Mouse (Mus musculus) limb, embryonic 13.5 days (tissue): ENCODE measurements around the gene Ugdh. TPM values are rescaled to one million over a fixed set of nuclear protein-coding genes. Genes with fewer than 3 reads are reported as not detected.

Experiments
- ATAC-seq: fragments of 200-750 bp; cut with Nextera tagmentation; 2 replicates; pipeline ENCODE4 v1.8.0; 2017; ENCODE audit warnings: low read depth, moderate number of reproducible peaks, moderate TSS enrichment; ENCODE audit not compliant: low FRiP score
- H3K27ac ChIP-seq: fragments of 300-500 bp; sonication (generic); 2 replicates; pipeline ENCODE4 v1.5.1; 2015; ENCODE audit warnings: inconsistent platforms, mild to moderate bottlenecking, moderate library complexity
- H3K27me3 ChIP-seq: fragments of 300-500 bp; sonication (generic); 2 replicates; pipeline ENCODE4 v1.6.1; 2015; ENCODE audit warnings: mild to moderate bottlenecking, inconsistent platforms
- H3K36me3 ChIP-seq: fragments of 300-500 bp; sonication (generic); 2 replicates; pipeline ENCODE4 v1.6.1; 2015; ENCODE audit warnings: inconsistent platforms, mild to moderate bottlenecking, moderate library complexity
- H3K4me1 ChIP-seq: fragments of 300-500 bp; sonication (generic); 2 replicates; pipeline ENCODE4 v1.6.1; 2015; ENCODE audit warnings: inconsistent platforms
- H3K4me2 ChIP-seq: fragments of 300-500 bp; sonication (generic); replicated peaks from 2 replicates; pipeline ENCODE4 v1.6.1; 2015; ENCODE audit warnings: inconsistent platforms, mild to moderate bottlenecking, moderate library complexity
- H3K4me3 ChIP-seq: fragments of 300-500 bp; sonication (generic); 2 replicates; pipeline ENCODE4 v1.5.1; 2015; ENCODE audit warnings: moderate library complexity, mild to moderate bottlenecking, inconsistent platforms
- H3K9ac ChIP-seq: fragments of 300-500 bp; sonication (generic); 2 replicates; pipeline ENCODE4 v1.6.1; 2015; ENCODE audit warnings: mild to moderate bottlenecking, inconsistent platforms
- H3K9me3 ChIP-seq: fragments of 300-500 bp; sonication (generic); 2 replicates; pipeline ENCODE4 v1.6.1; 2016; ENCODE audit warnings: inconsistent platforms
- WGBS: fragments of 180-500 bp; shearing (Covaris S2); methylation state at CpG from one replicate; pipeline ENCODE4 v1.1.7; 2015; 5-methylcytosine and 5-hydroxymethylcytosine counted together
- polyA plus RNA-seq: library from polyadenylated mRNA; unstranded; fragments of >200 nt; fragmentation: Nextera tagmentation; extraction: Ambion mirVana; gene quantifications from 2 replicates; pipeline ENCODE4 v1.2.1, GENCODE M21; 2015

Ugdh gene
- polyA plus RNA-seq, 1 experiment from 2014 or later: 161 TPM

GRCm38 (mm10) chr5:65385704-65386103 lies 50.0 kb downstream of the Ugdh start:
- H3K4me3 ChIP-seq: no peak overlapping the region
- H3K27ac ChIP-seq: no peak overlapping the region
- H3K9me3 ChIP-seq: no peaks in the 10 kb centered on the region
- peaks cover 19% of the 10 kb centered on the region for H3K4me1 ChIP-seq
- H3K9ac ChIP-seq: no peak overlapping the region
- H3K36me3 ChIP-seq: peaks cover 37% of the 10 kb centered on the region
- no peak overlapping the region for H3K4me2 ChIP-seq
- no peaks in the 10 kb centered on the region for H3K27me3 ChIP-seq
- ATAC-seq: no peak
- WGBS: 70% methylated on average over 2 of the region's 2 CpGs

DNA sequence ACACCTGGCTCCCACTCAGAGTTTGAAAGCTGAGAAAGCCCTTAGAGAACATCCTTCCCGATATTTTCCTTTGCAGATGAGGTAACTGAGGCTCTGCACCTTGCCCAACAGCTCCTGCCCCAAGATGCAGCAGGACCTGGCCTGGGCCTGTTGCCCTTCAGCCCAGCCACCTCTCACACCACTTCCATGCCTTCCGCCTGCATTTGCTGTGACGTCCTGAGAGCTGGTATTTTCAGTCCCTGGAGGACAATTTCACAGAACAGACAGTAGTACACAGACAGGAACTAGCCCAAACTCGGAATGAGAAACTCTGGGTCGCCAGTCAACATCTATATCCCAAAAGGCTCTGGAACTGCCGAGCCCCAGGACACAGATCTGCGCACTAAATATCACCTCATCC lies 61.0 kb downstream of the Ugdh start:
- whole genome bisulfite sequencing: 81% methylated on average over 7 of the region's 7 CpGs
- Histone ChIP-seq H3K27me3 (no peaks in the 10 kb centered on the region), H3K4me1 (peaks cover 7% of the 10 kb centered on the region; the same call in 1 of the 2 replicates), H3K4me3 (no peak overlapping the region), H3K9me3 (no peaks in the 10 kb centered on the region), H3K4me2 (no peak overlapping the region), H3K27ac (no peak overlapping the region), H3K36me3 (no peaks in the 10 kb centered on the region), H3K9ac (no peak overlapping the region)
- ATAC-seq: no peak

- Histone ChIP-seq H3K27ac (no peak overlapping the region), H3K4me2 (no peak overlapping the region), H3K4me1 (peaks cover 7% of the 10 kb centered on the region; the same call in 1 of the 2 replicates), H3K9ac (no peak overlapping the region), H3K27me3 (no peaks in the 10 kb centered on the region), H3K9me3 (no peaks in the 10 kb centered on the region), H3K4me3 (no peak overlapping the region), H3K36me3 (no peaks in the 10 kb centered on the region)
- ATAC-seq: no peak
- WGBS: 93% methylated on average over 7 of the region's 7 CpGs
Observed at GRCm38 (mm10) chr5:65371551-65371950, 64.2 kb downstream of the Ugdh start.

DNA sequence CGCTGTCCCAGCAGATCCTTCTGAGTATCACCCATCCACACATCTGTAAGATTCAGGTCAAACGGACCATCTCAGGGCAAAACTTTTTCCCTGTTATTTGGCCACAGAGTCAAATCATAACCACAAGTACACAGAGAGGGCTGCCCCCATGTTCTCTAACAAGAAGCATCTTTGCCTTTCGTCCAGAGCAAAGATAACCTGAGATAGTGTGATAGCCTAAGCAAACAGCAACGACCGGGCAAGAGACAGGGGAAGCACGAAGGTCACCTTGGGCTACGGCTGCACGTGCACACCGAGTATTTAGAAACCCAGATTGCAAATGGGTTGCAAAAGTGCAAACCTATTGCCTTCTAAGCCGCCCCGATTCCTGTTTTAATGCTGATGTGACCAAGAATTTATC lies 67.9 kb downstream of the Ugdh start:
- H3K4me1 ChIP-seq: no peaks in the 10 kb centered on the region
- H3K9me3 ChIP-seq: no peaks in the 10 kb centered on the region
- H3K27ac ChIP-seq: no peak overlapping the region
- H3K9ac ChIP-seq: no peak overlapping the region
- no peak overlapping the region for H3K4me2 ChIP-seq
- no peaks in the 10 kb centered on the region for H3K36me3 ChIP-seq
- ATAC-seq: no peak
- H3K4me3 ChIP-seq: no peak overlapping the region
- 92% methylated on average over 11 of the region's 11 CpGs for WGBS
- H3K27me3 ChIP-seq: no peaks in the 10 kb centered on the region

Other genes with a start within 250 kb of the Ugdh start
- 11.0 and 11.3 TPM in 2 replicates for gene Wdr19, start 236.3 kb downstream of the Ugdh start, polyA plus RNA-seq
- gene Rfc1, start 100.3 kb downstream of the Ugdh start, polyA plus RNA-seq: 120 and 125 TPM in 2 replicates
- 0.08 TPM in 1 of 2 replicates, not detected in the other for gene Klb, start 87.6 kb downstream of the Ugdh start, polyA plus RNA-seq
- 1,018 and 1,074 TPM in 2 replicates for gene Rpl9, start 44.5 kb downstream of the Ugdh start, polyA plus RNA-seq
- 72.0 and 72.5 TPM in 2 replicates for gene Lias, start 44.5 kb downstream of the Ugdh start, polyA plus RNA-seq
- gene Gm43552, start 56.9 kb upstream of the Ugdh start, polyA plus RNA-seq: not detected in 2 replicates
- gene Smim14, start 101.2 kb upstream of the Ugdh start, polyA plus RNA-seq: 113 and 116 TPM in 2 replicates
- gene Ube2k, start 101.3 kb upstream of the Ugdh start, polyA plus RNA-seq: 197 and 215 TPM in 2 replicates